Mouse (Mus musculus) ES-CJ7 (cell line): Measurements from ENCODE around the gene P4hb.
A peak's percentile ranks its signal among the peaks of the same experiment; 100 is the strongest.

Experiments
- DNase-seq: peaks from one replicate; pipeline ENCODE4 v3.0.0; 2011; ENCODE audit warnings: low read depth, low spot score

P4hb gene

GRCm38 (mm10) chr11:120572752-120573584, at the start of gene P4hb:
Gene P4hb (minus strand): TSS chr11:120573253.
- DNase-seq = peak; percentile 99

- no peak for DNase-seq
Observed at GRCm38 (mm10) chr11:120622805-120623204, 49.8 kb upstream of the P4hb start.

- no peak for DNase-seq
Observed at GRCm38 (mm10) chr11:120620195-120620594, 47.1 kb upstream of the P4hb start.

- DNase-seq = no peak
Observed at GRCm38 (mm10) chr11:120618619-120619535, 45.8 kb upstream of the P4hb start.

DNA sequence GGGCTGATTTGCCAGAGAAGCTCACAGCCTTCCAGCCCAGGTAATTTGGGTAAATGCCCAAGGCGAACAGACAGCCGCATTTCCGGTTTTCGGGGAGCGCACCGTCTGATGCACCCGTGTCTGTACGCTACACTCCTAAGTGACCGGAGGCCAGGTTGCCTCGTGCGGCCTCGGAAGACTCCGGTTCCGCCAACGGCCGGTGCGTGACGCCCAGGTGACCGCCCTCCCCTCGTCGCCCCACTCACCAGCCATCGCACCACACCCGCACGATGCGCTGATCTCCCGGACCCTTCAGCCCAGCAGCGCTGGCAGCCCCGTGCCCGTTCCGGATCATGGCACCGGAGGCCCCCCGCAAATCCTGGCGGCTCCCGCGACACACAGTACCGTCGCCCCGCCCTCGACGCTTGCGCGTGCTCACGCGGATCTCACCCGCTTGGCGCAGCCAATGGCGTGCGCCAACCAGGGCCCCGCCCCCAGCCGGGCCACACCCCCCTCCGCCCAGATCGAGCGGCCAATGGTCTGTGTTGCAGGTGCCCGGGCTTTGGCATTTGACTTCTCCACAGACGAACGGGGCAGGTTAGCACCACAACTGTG, 44.6 kb upstream of the P4hb start, which contains the start of gene Pcyt2:
TSS of gene Pcyt2 (minus strand) at position 418 of the 594 bp plus-strand sequence.
- DNase-seq = peak; percentile 92

DNA sequence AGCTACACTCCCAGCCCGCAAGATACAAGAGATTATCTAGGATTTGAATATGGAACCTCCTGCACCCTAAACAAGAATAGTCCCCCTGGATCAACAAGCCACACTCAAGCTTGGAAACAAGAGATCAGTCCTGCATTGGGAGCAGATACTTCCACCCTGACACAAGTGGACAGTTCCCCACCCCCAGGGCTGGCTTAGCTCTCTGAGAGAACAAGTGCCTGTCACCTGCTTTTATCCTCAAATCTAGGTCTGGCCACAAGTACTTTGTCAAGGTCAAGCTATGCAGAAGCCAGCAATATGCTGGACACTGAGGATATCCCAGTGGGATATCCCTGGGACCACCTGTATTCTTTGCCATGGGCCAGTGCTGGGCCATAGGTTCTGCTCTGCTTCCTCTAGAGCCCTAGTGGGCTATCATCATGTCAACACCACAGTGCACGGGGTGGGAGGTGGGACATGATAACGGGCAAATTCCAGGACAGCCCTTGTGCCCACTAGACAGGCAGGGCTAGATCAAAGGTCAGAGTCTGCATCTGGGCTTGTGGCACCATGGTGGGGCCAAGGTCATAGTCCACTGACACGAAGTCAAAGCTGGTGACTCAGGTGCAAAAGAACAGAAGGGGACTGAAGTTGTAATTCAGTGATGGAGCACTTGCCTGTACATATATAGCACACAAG, 43.7 kb upstream of the P4hb start:
- no peak for DNase-seq

DNA sequence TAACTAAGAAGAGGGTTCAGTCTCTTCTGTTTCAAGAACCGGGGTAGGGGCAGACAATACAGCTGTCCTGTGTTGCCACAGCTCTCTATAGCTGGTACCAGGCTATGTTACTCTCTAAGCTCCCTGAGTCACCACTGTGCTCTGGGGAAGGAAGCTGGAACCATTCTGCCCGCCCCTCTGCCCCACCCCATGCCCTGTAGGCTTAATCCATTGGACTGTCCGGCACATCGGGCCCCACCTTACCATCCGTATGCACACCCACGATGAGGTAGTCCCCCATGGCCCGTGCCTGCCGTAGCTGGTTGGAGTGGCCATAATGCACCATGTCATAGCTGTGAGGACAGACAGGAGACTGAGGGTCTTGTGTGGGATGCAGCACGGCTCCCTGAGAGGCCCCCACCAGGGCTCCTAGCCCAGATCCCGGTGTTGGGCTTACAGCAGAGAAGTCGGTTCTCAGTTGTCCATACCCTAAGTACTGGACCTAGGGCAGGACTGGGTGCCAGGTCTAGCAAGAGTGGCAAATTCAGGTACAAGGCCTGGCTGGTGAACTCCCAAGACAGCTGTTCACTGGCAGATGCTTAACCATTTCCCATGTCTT, 42.7 kb upstream of the P4hb start:
- no peak for DNase-seq

DNA sequence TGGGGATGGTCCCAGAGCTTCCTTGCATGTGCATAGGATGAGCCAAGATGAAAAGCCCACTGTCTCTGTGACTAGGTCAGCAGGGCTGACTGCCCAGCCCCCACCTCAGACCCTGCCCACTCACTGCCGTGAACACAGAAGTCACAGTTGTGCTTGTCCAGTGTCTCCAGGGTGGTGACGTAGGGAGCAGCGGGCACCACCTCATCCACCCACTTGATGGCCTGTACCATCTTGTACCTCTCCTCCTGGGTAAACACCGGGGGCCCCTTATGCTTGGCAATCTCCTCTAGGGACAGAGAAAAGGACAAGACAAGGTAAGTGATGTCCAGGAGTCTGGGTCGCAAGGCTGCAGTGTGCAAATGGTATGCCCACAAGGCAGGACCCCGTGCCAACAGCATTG, 42.1 kb upstream of the P4hb start:
- DNase-seq = no peak

GRCm38 (mm10) chr11:120613976-120614375, 40.9 kb upstream of the P4hb start:
- no peak for DNase-seq

DNA sequence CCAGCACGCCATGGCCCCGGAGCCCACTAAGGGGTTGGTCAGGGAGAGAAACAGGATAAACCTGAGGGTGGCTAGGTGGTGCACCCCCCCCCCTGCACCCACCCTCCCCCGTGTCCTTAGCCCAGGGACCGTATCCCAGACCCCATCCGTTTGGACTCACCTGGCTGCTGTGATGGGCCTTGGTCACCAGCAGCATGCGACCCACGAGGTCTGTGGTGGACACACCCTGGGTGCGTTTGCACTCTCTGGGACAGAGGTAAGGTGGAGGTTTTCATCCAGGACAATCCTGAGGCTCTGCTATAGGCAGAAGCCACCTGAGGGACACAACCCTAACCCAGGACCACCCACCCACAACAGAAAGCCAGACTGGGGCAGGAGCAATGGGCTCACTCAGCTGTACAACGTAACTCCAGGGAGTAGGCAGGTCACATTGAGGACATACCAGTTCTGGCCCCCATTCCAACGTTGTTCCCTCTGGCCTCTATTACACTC, 40.5 kb upstream of the P4hb start:
- DNase-seq = no peak

DNA sequence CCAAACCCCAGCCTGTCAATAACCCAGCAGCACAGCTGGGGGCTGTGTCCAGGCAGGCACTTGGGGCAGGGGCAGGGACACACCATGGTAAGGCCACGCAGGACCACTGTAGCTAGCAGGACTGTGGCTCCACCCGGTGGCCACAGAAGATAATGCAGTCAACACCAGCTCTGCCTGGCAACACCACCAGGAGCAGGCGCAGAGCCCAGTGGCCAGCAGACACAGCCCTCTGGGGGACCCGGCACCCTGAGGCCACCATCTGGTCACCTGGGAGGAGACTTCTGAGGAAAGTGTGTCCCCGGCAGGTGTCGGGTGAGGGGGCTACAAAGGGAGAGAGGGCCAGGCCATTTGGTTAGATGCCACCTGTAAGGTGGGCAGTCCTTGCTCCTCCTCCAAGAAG, 39.7 kb upstream of the P4hb start:
- DNase-seq = peak; percentile 59

GRCm38 (mm10) chr11:120610477-120611046, 37.5 kb upstream of the P4hb start:
- DNase-seq = no peak

DNA sequence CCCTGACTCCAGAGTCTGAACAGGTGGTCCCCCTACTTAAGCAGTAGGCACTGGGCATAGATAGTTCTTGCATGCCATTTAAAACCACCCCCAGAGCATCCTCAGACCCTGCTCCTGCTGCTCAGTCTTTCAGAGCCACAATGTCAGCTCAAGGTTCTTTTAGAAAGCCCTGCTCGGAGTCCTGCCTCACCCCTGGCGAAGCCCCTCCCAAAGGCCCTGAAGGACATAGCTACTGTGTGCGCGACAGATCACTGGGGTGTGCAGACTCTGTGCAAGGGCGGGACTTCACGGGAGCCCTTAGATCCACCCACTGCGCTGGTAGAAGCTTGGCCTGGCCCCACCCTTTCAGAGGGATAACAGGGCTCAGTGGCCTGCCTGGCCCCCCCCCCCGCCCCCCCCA, 36.2 kb upstream of the P4hb start:
- DNase-seq = peak; percentile 87

GRCm38 (mm10) chr11:120608241-120609034, 35.4 kb upstream of the P4hb start, which contains the start of gene Npb:
Gene Npb (plus strand): TSS chr11:120608477.
- no peak for DNase-seq

- DNase-seq = no peak
Observed at GRCm38 (mm10) chr11:120606764-120607163, 33.7 kb upstream of the P4hb start.

GRCm38 (mm10) chr11:120605667-120606066, 32.6 kb upstream of the P4hb start:
- DNase-seq = no peak

- DNase-seq = no peak
Observed at GRCm38 (mm10) chr11:120603545-120603944, 30.5 kb upstream of the P4hb start.

DNA sequence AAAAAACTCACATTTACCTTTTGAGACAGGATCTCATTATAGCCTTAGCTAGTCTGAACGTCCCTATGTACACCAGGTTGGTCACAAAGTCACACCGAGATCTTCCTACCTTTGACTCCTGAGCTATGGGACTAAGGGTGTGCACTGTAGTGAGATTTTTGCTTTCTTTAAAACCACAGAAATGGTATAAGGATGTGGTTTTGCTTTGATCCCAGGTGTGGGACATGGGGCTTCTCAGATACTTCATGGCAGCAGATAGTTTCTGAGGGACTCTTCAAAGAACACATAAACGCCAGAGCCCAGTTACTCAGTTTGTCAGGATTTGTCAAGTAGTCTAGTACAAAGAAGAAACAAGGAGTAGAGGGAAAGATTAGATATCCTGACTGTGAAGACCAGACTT, 27.7 kb upstream of the P4hb start:
- DNase-seq = no peak

DNA sequence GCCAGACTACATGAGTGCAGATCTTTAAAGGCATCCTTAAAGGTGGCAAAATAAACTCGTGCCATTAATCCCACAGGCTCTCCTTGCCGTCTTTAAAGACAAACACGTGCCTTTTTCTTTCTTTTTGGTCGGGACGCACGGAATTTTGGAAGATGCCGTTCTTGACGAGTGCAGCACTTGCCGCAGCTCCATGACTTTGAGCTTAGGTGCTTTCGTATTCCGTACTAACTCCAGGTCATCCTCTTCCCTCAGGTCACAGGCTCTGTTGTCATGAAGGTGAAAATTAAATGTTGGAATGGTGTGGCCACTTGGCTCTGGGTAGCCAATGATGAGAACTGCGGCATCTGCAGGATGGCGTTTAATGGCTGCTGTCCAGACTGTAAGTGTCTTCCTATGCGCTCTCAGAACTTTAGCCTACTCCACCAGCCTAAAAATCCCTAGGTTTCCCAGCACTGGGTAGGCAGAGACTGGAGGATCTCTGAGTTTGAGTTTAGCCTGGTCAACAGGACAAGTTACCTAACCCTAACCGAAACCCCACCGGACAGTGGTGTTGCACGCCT, 26.0 kb upstream of the P4hb start:
- DNase-seq = no peak
